Mouse (Mus musculus) limb, embryonic 12.5 days (tissue): ENCODE measurements around the gene Nxn. TPM values are rescaled to one million over a fixed set of nuclear protein-coding genes. Genes with fewer than 3 reads are reported as not detected.

ENCODE experiments used
- ATAC-seq: fragments of 200-750 bp; cut with Nextera tagmentation; 2 replicates; pipeline ENCODE4 v1.8.0; 2017; ENCODE audit warnings: low read depth, moderate TSS enrichment; ENCODE audit not compliant: insufficient number of reproducible peaks, insufficient read depth, low FRiP score, low TSS enrichment
- H3K27ac ChIP-seq: fragments of 300-500 bp; sonication (generic); 2 replicates; pipeline ENCODE4 v1.5.1; 2016; ENCODE audit warnings: mild to moderate bottlenecking, moderate library complexity
- H3K27me3 ChIP-seq: fragments of 300-500 bp; sonication (generic); 2 replicates; pipeline ENCODE4 v1.6.1; 2016; ENCODE audit warnings: mild to moderate bottlenecking, moderate library complexity
- H3K36me3 ChIP-seq: fragments of 300-500 bp; sonication (generic); 2 replicates; pipeline ENCODE4 v1.6.1; 2016; ENCODE audit warnings: mild to moderate bottlenecking, moderate library complexity
- H3K4me1 ChIP-seq: fragments of 300-500 bp; sonication (generic); replicated peaks from 2 replicates; pipeline ENCODE4 v1.6.1; 2016
- H3K4me2 ChIP-seq: fragments of 300-500 bp; sonication (generic); 2 replicates; pipeline ENCODE4 v1.6.1; 2016; ENCODE audit warnings: mild to moderate bottlenecking, moderate library complexity
- H3K4me3 ChIP-seq: fragments of 300-500 bp; sonication (generic); replicated peaks from 2 replicates; pipeline ENCODE4 v1.5.1; 2016; ENCODE audit warnings: mild to moderate bottlenecking
- H3K9ac ChIP-seq: fragments of 300-500 bp; sonication (generic); replicated peaks from 2 replicates; pipeline ENCODE4 v1.6.1; 2016; ENCODE audit warnings: mild to moderate bottlenecking, moderate library complexity
- H3K9me3 ChIP-seq: fragments of 300-500 bp; sonication (generic); 2 replicates; pipeline ENCODE4 v1.6.1; 2016; ENCODE audit warnings: mild to moderate bottlenecking, moderate library complexity
- WGBS: fragments of 180-500 bp; shearing (Covaris S2); methylation state at CpG from one replicate; pipeline ENCODE4 v1.1.7; 2016; 5-methylcytosine and 5-hydroxymethylcytosine counted together
- polyA plus RNA-seq: library from polyadenylated mRNA; unstranded; fragments of >200 nt; fragmentation: Nextera tagmentation; extraction: Ambion mirVana; gene quantifications from 2 replicates; pipeline ENCODE4 v1.2.1, GENCODE M21; 2016

Gene Nxn
- polyA plus RNA-seq, 1 experiment from 2014 or later = 61.2 TPM

GRCm38 (mm10) chr11:76317904-76318303 lies 81.0 kb downstream of the Nxn start:
- no peaks in the 10 kb centered on the region for H3K27me3 ChIP-seq
- H3K9me3 ChIP-seq = 0 out of 2 replicates have a peak, but pooled peaks cover 4% of the 10 kb centered on the region
- H3K9ac ChIP-seq = no peak overlapping the region
- WGBS = 61% methylated on average over 2 of the region's 2 CpGs
- H3K27ac ChIP-seq = 0 out of 2 replicates have a peak overlapping the region, but pooled peaks have one; percentile 4
- no peak for ATAC-seq
- peaks cover 47% of the 10 kb centered on the region for H3K4me1 ChIP-seq
- H3K4me3 ChIP-seq = no peak overlapping the region
- H3K4me2 ChIP-seq = no peak overlapping the region
- H3K36me3 ChIP-seq = 0 out of 2 replicates have a peak, but pooled peaks cover 6% of the 10 kb centered on the region

GRCm38 (mm10) chr11:76315785-76316444 lies 83.0 kb downstream of the Nxn start:
- Histone ChIP-seq H3K4me3 (no peak overlapping the region), H3K27ac (no peak overlapping the region), H3K36me3 (0 out of 2 replicates have a peak, but pooled peaks cover 3% of the 10 kb centered on the region), H3K9ac (no peak overlapping the region), H3K9me3 (0 out of 2 replicates have a peak, but pooled peaks cover 2% of the 10 kb centered on the region), H3K4me2 (no peak overlapping the region), H3K27me3 (no peaks in the 10 kb centered on the region), H3K4me1 (peaks cover 55% of the 10 kb centered on the region)
- 87% methylated on average over 5 of the region's 5 CpGs for WGBS
- ATAC-seq = no peak

- Histone ChIP-seq H3K36me3 (no peaks in the 10 kb centered on the region), H3K4me3 (no peak overlapping the region), H3K4me2 (no peak overlapping the region), H3K9ac (no peak overlapping the region), H3K27me3 (no peaks in the 10 kb centered on the region), H3K9me3 (no peaks in the 10 kb centered on the region), H3K4me1 (peaks cover 59% of the 10 kb centered on the region), H3K27ac (no peak overlapping the region)
- no peak for ATAC-seq
- WGBS = 83% methylated on average over 4 of the region's 4 CpGs
Measured at GRCm38 (mm10) chr11:76314741-76315140, 84.2 kb downstream of the Nxn start.

GRCm38 (mm10) chr11:76314140-76314539 lies 84.8 kb downstream of the Nxn start:
- no peak overlapping the region for H3K4me2 ChIP-seq
- no peaks in the 10 kb centered on the region for H3K9me3 ChIP-seq
- ATAC-seq = no peak
- no peak overlapping the region for H3K4me3 ChIP-seq
- H3K27ac ChIP-seq = no peak overlapping the region
- H3K27me3 ChIP-seq = no peaks in the 10 kb centered on the region
- WGBS = 50% methylated on average over 6 of the region's 6 CpGs
- H3K9ac ChIP-seq = no peak overlapping the region
- no peaks in the 10 kb centered on the region for H3K36me3 ChIP-seq
- H3K4me1 ChIP-seq = peaks cover 60% of the 10 kb centered on the region

- Histone ChIP-seq H3K9ac (no peak overlapping the region), H3K4me2 (no peak overlapping the region), H3K4me3 (no peak overlapping the region), H3K27ac (peak overlapping the region; percentile 92), H3K36me3 (no peaks in the 10 kb centered on the region), H3K9me3 (no peaks in the 10 kb centered on the region), H3K27me3 (no peaks in the 10 kb centered on the region), H3K4me1 (peaks cover 68% of the 10 kb centered on the region)
- no peak for ATAC-seq
- 19% methylated on average over 4 of the region's 4 CpGs for WGBS
Measured at GRCm38 (mm10) chr11:76312805-76313204, 86.1 kb downstream of the Nxn start.

GRCm38 (mm10) chr11:76311224-76312000 lies 87.5 kb downstream of the Nxn start:
- Histone ChIP-seq H3K36me3 (no peaks in the 10 kb centered on the region), H3K9me3 (no peaks in the 10 kb centered on the region), H3K4me2 (peak overlapping the region; percentile 17; the same call in 1 of the 2 replicates), H3K4me3 (no peak overlapping the region), H3K27me3 (no peaks in the 10 kb centered on the region), H3K9ac (peak overlapping the region; percentile 27; the same call in 1 of the 2 replicates), H3K27ac (peak overlapping the region; percentile 92), H3K4me1 (peaks cover 78% of the 10 kb centered on the region)
- 31% methylated on average over 12 of the region's 12 CpGs for WGBS
- ATAC-seq = peak; percentile 77

GRCm38 (mm10) chr11:76309868-76310267 lies 89.1 kb downstream of the Nxn start:
- WGBS = 18% methylated on average over 5 of the region's 5 CpGs
- no peaks in the 10 kb centered on the region for H3K9me3 ChIP-seq
- H3K4me2 ChIP-seq = peak overlapping the region; percentile 17; the same call in 1 of the 2 replicates
- H3K4me3 ChIP-seq = no peak overlapping the region
- no peak for ATAC-seq
- H3K27ac ChIP-seq = peak overlapping the region; percentile 92
- no peaks in the 10 kb centered on the region for H3K27me3 ChIP-seq
- H3K4me1 ChIP-seq = peaks cover 93% of the 10 kb centered on the region
- 0 out of 2 replicates have a peak overlapping the region, but pooled peaks have one; percentile 5 for H3K9ac ChIP-seq
- H3K36me3 ChIP-seq = no peaks in the 10 kb centered on the region

GRCm38 (mm10) chr11:76309072-76309471 lies 89.9 kb downstream of the Nxn start:
- no peaks in the 10 kb centered on the region for H3K27me3 ChIP-seq
- no peak overlapping the region for H3K4me2 ChIP-seq
- no peak overlapping the region for H3K4me3 ChIP-seq
- peaks cover 91% of the 10 kb centered on the region for H3K4me1 ChIP-seq
- H3K36me3 ChIP-seq = no peaks in the 10 kb centered on the region
- 0 out of 2 replicates have a peak overlapping the region, but pooled peaks have one; percentile 5 for H3K9ac ChIP-seq
- no peaks in the 10 kb centered on the region for H3K9me3 ChIP-seq
- ATAC-seq = no peak
- peak overlapping the region; percentile 92 for H3K27ac ChIP-seq
- 12% methylated on average over 6 of the region's 6 CpGs for WGBS

- ATAC-seq = no peak
- H3K27me3 ChIP-seq = no peaks in the 10 kb centered on the region
- H3K4me1 ChIP-seq = peaks cover 85% of the 10 kb centered on the region
- H3K4me3 ChIP-seq = no peak overlapping the region
- H3K36me3 ChIP-seq = no peaks in the 10 kb centered on the region
- no peak overlapping the region for H3K9ac ChIP-seq
- no peak overlapping the region for H3K27ac ChIP-seq
- H3K9me3 ChIP-seq = no peaks in the 10 kb centered on the region
- no peak overlapping the region for H3K4me2 ChIP-seq
- WGBS = 39% methylated on average over 4 of the region's 4 CpGs
Measured at GRCm38 (mm10) chr11:76306769-76307168, 92.2 kb downstream of the Nxn start.

GRCm38 (mm10) chr11:76305571-76305970 lies 93.4 kb downstream of the Nxn start:
- Histone ChIP-seq H3K4me2 (no peak overlapping the region), H3K27me3 (no peaks in the 10 kb centered on the region), H3K36me3 (no peaks in the 10 kb centered on the region), H3K4me3 (no peak overlapping the region), H3K9me3 (no peaks in the 10 kb centered on the region), H3K4me1 (peaks cover 85% of the 10 kb centered on the region), H3K9ac (no peak overlapping the region), H3K27ac (no peak overlapping the region)
- no peak for ATAC-seq
- 44% methylated on average over 4 of the region's 4 CpGs for WGBS

GRCm38 (mm10) chr11:76303368-76303767 lies 95.6 kb downstream of the Nxn start:
- no peaks in the 10 kb centered on the region for H3K36me3 ChIP-seq
- WGBS = 70% methylated on average over 11 of the region's 11 CpGs
- H3K4me3 ChIP-seq = no peak overlapping the region
- no peaks in the 10 kb centered on the region for H3K27me3 ChIP-seq
- no peak overlapping the region for H3K27ac ChIP-seq
- no peak overlapping the region for H3K9ac ChIP-seq
- H3K9me3 ChIP-seq = no peaks in the 10 kb centered on the region
- H3K4me1 ChIP-seq = peaks cover 80% of the 10 kb centered on the region
- H3K4me2 ChIP-seq = no peak overlapping the region
- ATAC-seq = no peak
